Mouse (Mus musculus) limb, embryonic 12.5 days (tissue): Measurements from ENCODE around the gene Ociad2. TPM values are rescaled to one million over a fixed set of nuclear protein-coding genes. Genes with fewer than 3 reads are reported as not detected.

Experiments used
- ATAC-seq: fragments of 200-750 bp; cut with Nextera tagmentation; 2 replicates; pipeline ENCODE4 v1.8.0; 2017; ENCODE audit warnings: low read depth, moderate TSS enrichment; ENCODE audit not compliant: insufficient number of reproducible peaks, insufficient read depth, low FRiP score, low TSS enrichment
- H3K27ac ChIP-seq: fragments of 300-500 bp; sonication (generic); 2 replicates; pipeline ENCODE4 v1.5.1; 2016; ENCODE audit warnings: mild to moderate bottlenecking, moderate library complexity
- H3K27me3 ChIP-seq: fragments of 300-500 bp; sonication (generic); 2 replicates; pipeline ENCODE4 v1.6.1; 2016; ENCODE audit warnings: mild to moderate bottlenecking, moderate library complexity
- H3K36me3 ChIP-seq: fragments of 300-500 bp; sonication (generic); 2 replicates; pipeline ENCODE4 v1.6.1; 2016; ENCODE audit warnings: mild to moderate bottlenecking, moderate library complexity
- H3K4me1 ChIP-seq: fragments of 300-500 bp; sonication (generic); replicated peaks from 2 replicates; pipeline ENCODE4 v1.6.1; 2016
- H3K4me2 ChIP-seq: fragments of 300-500 bp; sonication (generic); 2 replicates; pipeline ENCODE4 v1.6.1; 2016; ENCODE audit warnings: mild to moderate bottlenecking, moderate library complexity
- H3K4me3 ChIP-seq: fragments of 300-500 bp; sonication (generic); replicated peaks from 2 replicates; pipeline ENCODE4 v1.5.1; 2016; ENCODE audit warnings: mild to moderate bottlenecking
- H3K9ac ChIP-seq: fragments of 300-500 bp; sonication (generic); replicated peaks from 2 replicates; pipeline ENCODE4 v1.6.1; 2016; ENCODE audit warnings: mild to moderate bottlenecking, moderate library complexity
- H3K9me3 ChIP-seq: fragments of 300-500 bp; sonication (generic); 2 replicates; pipeline ENCODE4 v1.6.1; 2016; ENCODE audit warnings: mild to moderate bottlenecking, moderate library complexity
- WGBS: fragments of 180-500 bp; shearing (Covaris S2); methylation state at CpG from one replicate; pipeline ENCODE4 v1.1.7; 2016; 5-methylcytosine and 5-hydroxymethylcytosine counted together
- polyA plus RNA-seq: library from polyadenylated mRNA; unstranded; fragments of >200 nt; fragmentation: Nextera tagmentation; extraction: Ambion mirVana; gene quantifications from 2 replicates; pipeline ENCODE4 v1.2.1, GENCODE M21; 2016

Ociad2 gene
- polyA plus RNA-seq, 1 experiment from 2014 or later, result 9.4 TPM

GRCm38 (mm10) chr5:73279732-73280566, 60.9 kb downstream of the Ociad2 start:
- Histone ChIP-seq H3K4me2 (no peak overlapping the region), H3K9ac (no peak overlapping the region), H3K27me3 (no peaks in the 10 kb centered on the region), H3K27ac (no peak overlapping the region; the same call in 1 of the 2 replicates), H3K4me3 (no peak overlapping the region), H3K36me3 (no peaks in the 10 kb centered on the region), H3K4me1 (peaks cover 9% of the 10 kb centered on the region), H3K9me3 (no peaks in the 10 kb centered on the region)
- 55% methylated on average over 4 of the region's 4 CpGs for WGBS
- no peak for ATAC-seq

GRCm38 (mm10) chr5:73279190-73279589, 61.6 kb downstream of the Ociad2 start:
- peaks cover 9% of the 10 kb centered on the region for H3K4me1 ChIP-seq
- no peaks in the 10 kb centered on the region for H3K27me3 ChIP-seq
- WGBS, result 49% methylated on average over 10 of the region's 10 CpGs
- H3K36me3 ChIP-seq, result no peaks in the 10 kb centered on the region
- ATAC-seq, result no peak
- no peak overlapping the region for H3K4me3 ChIP-seq
- no peak overlapping the region for H3K4me2 ChIP-seq
- no peaks in the 10 kb centered on the region for H3K9me3 ChIP-seq
- no peak overlapping the region for H3K9ac ChIP-seq
- no peak overlapping the region; the same call in 1 of the 2 replicates for H3K27ac ChIP-seq

GRCm38 (mm10) chr5:73274941-73275340, 65.9 kb downstream of the Ociad2 start:
- 75% methylated on average over 2 of the region's 2 CpGs for WGBS
- no peaks in the 10 kb centered on the region for H3K27me3 ChIP-seq
- H3K4me1 ChIP-seq, result peaks cover 8% of the 10 kb centered on the region
- ATAC-seq, result no peak
- H3K36me3 ChIP-seq, result no peaks in the 10 kb centered on the region
- no peak overlapping the region for H3K9ac ChIP-seq
- no peak overlapping the region for H3K4me3 ChIP-seq
- no peak overlapping the region for H3K4me2 ChIP-seq
- no peak overlapping the region for H3K27ac ChIP-seq
- no peaks in the 10 kb centered on the region for H3K9me3 ChIP-seq

GRCm38 (mm10) chr5:73273171-73273570, 67.7 kb downstream of the Ociad2 start:
- H3K4me1 ChIP-seq, result no peaks in the 10 kb centered on the region
- no peak overlapping the region for H3K4me3 ChIP-seq
- no peak overlapping the region for H3K27ac ChIP-seq
- ATAC-seq, result no peak
- H3K9ac ChIP-seq, result no peak overlapping the region
- H3K27me3 ChIP-seq, result no peaks in the 10 kb centered on the region
- WGBS, result 78% methylated on average over 4 of the region's 4 CpGs
- no peak overlapping the region for H3K4me2 ChIP-seq
- H3K36me3 ChIP-seq, result no peaks in the 10 kb centered on the region
- no peaks in the 10 kb centered on the region for H3K9me3 ChIP-seq

Other genes starting within 250 kb of the Ociad2 start
- 21.2 and 23.3 TPM in 2 replicates for gene Fryl, start 84.4 kb downstream of the Ociad2 start, polyA plus RNA-seq
- gene Ociad1, start 48.2 kb downstream of the Ociad2 start, polyA plus RNA-seq, result 181 and 208 TPM in 2 replicates
- not detected in 2 replicates for gene Cwh43, start 65.0 kb upstream of the Ociad2 start, polyA plus RNA-seq
- 42.2 and 43.3 TPM in 2 replicates for gene Dcun1d4, start 140.0 kb upstream of the Ociad2 start, polyA plus RNA-seq